11 mouse cellular contexts compared by ENCODE assay signal in genomic region chr5:117278809-117279668, GRCm38 (mm10). TPM values are rescaled to one million over a fixed set of nuclear protein-coding genes. Genes with fewer than 3 reads are reported as not detected.
DNase-seq lines count a peak whose midpoint lies in the region; ATAC-seq lines count a peak whose summit lies in the region.
"Had no signal": no experiment of that assay in that cellular context is flagged by ENCODE, and none has a peak within 500 bp of the region (broad histone marks: within the 10 kb centered on the region; RNA-seq: fewer than 3 reads in every experiment).

No protein-coding gene starts in this region.

- H3K4me3 ChIP-seq in embryonic facial prominence, embryonic 15.5 days (replicated peaks), result no peak overlapping the region
- H3K4me3 ChIP-seq in embryonic facial prominence, embryonic 10.5 days, result no peak overlapping the region
- H3K4me3 ChIP-seq in midbrain, embryonic 10.5 days, result no peak overlapping the region
- H3K4me3 ChIP-seq in forebrain, embryonic 14.5 days (ENCODE audit: low read depth, low read length), result no peak overlapping the region
- H3K4me3 ChIP-seq: erythroblast, embryonic 14.5 days; layer of hippocampus, adult 2 months had no signal

- H3K4me1 ChIP-seq in embryonic facial prominence, embryonic 15.5 days, result no peaks in the 10 kb centered on the region
- H3K4me1 ChIP-seq in embryonic facial prominence, embryonic 10.5 days, result 0 out of 2 replicates have a peak, but pooled peaks cover 1% of the 10 kb centered on the region
- 0 out of 2 replicates have a peak, but pooled peaks cover under 1% of the 10 kb centered on the region for H3K4me1 ChIP-seq in midbrain, embryonic 10.5 days
- no peaks in the 10 kb centered on the region; the same call in 1 of the 2 replicates for H3K4me1 ChIP-seq in forebrain, embryonic 14.5 days (ENCODE audit: control insufficient read depth, insufficient read depth, low read length)

- peaks cover 22% of the 10 kb centered on the region for H3K36me3 ChIP-seq in embryonic facial prominence, embryonic 15.5 days
- H3K36me3 ChIP-seq in embryonic facial prominence, embryonic 10.5 days (replicated peaks), result peaks cover 63% of the 10 kb centered on the region
- peaks cover 61% of the 10 kb centered on the region for H3K36me3 ChIP-seq in midbrain, embryonic 10.5 days
- H3K36me3 ChIP-seq in forebrain, embryonic 14.5 days (ENCODE audit: control insufficient read depth, insufficient read depth, low read length), result peaks cover 37% of the 10 kb centered on the region

- ATAC-seq in embryonic facial prominence, embryonic 15.5 days (ENCODE audit: insufficient number of reproducible peaks, low FRiP score, low TSS enrichment, low read depth), result peak; percentile 11; the same call in 1 of the 2 replicates
- ATAC-seq in forebrain, embryonic 14.5 days, result no peak

- no peaks in the 10 kb centered on the region for H3K9me3 ChIP-seq in embryonic facial prominence, embryonic 15.5 days (replicated peaks)
- H3K9me3 ChIP-seq in embryonic facial prominence, embryonic 10.5 days, result no peaks in the 10 kb centered on the region
- peaks cover 4% of the 10 kb centered on the region; the same call in 1 of the 2 replicates for H3K9me3 ChIP-seq in midbrain, embryonic 10.5 days (replicated peaks)
- H3K9me3 ChIP-seq in forebrain, embryonic 14.5 days (replicated peaks; ENCODE audit: control insufficient read depth, low read length), result no peaks in the 10 kb centered on the region

- H3K9ac ChIP-seq in embryonic facial prominence, embryonic 15.5 days, result no peak overlapping the region
- H3K9ac ChIP-seq in forebrain, embryonic 14.5 days (ENCODE audit: low read length), result no peak overlapping the region

- WGBS in embryonic facial prominence, embryonic 15.5 days, result 74% methylated on average over 15 of the region's 15 CpGs
- WGBS in embryonic facial prominence, embryonic 10.5 days, result 92% methylated on average over 15 of the region's 15 CpGs
- 92% methylated on average over 15 of the region's 15 CpGs for WGBS in midbrain, embryonic 10.5 days
- 89% methylated on average over 15 of the region's 15 CpGs for WGBS in forebrain, embryonic 14.5 days

- H3K27ac ChIP-seq in embryonic facial prominence, embryonic 15.5 days (replicated peaks), result no peak overlapping the region
- H3K27ac ChIP-seq in embryonic facial prominence, embryonic 10.5 days (replicated peaks), result no peak overlapping the region
- no peak overlapping the region for H3K27ac ChIP-seq in midbrain, embryonic 10.5 days (replicated peaks)
- no peak overlapping the region for H3K27ac ChIP-seq in forebrain, embryonic 14.5 days (ENCODE audit: low read depth, low read length)
- H3K27ac ChIP-seq: layer of hippocampus, adult 2 months had no signal

- no peaks in the 10 kb centered on the region for H3K27me3 ChIP-seq in embryonic facial prominence, embryonic 15.5 days
- no peaks in the 10 kb centered on the region for H3K27me3 ChIP-seq in embryonic facial prominence, embryonic 10.5 days (replicated peaks; ENCODE audit: low read depth, poor library complexity, severe bottlenecking)
- H3K27me3 ChIP-seq in midbrain, embryonic 10.5 days (ENCODE audit: low read depth, poor library complexity, severe bottlenecking), result no peaks in the 10 kb centered on the region
- no peaks in the 10 kb centered on the region for H3K27me3 ChIP-seq in forebrain, embryonic 14.5 days (replicated peaks; ENCODE audit: control insufficient read depth, insufficient read depth, low read length)

- no peak overlapping the region for H3K4me2 ChIP-seq in embryonic facial prominence, embryonic 15.5 days (replicated peaks)
- no peak overlapping the region for H3K4me2 ChIP-seq in forebrain, embryonic 14.5 days (ENCODE audit: low read length)

- no peak for DNase-seq in embryonic facial prominence, embryonic 10.5 days (ENCODE audit: low spot score)
- DNase-seq in gonadal fat pad, adult 2 months (ENCODE audit: low read depth), result peak; percentile 69
- DNase-seq in kidney, postnatal 36 days, result peak; percentile 90 to 92
- peak; percentile 85 for DNase-seq in lung, postnatal 36 days
- DNase-seq in midbrain, embryonic 10.5 days (ENCODE audit: low spot score), result no peak
- no peak for DNase-seq in frontal cortex, postnatal 25 days (ENCODE audit: low spot score in 2 of 2)
- DNase-seq in forebrain, embryonic 14.5 days (ENCODE audit: low spot score), result no peak
- DNase-seq: cerebellum, adult 18-20 months had no signal

RNA-seq across cellular contexts. Expression of gene Pebp1, which starts 8.4 kb away (rescaled TPM):
- 714 and 731 TPM in 2 replicates for polyA plus RNA-seq in embryonic facial prominence, embryonic 15.5 days (2015; fragmentation: Nextera tagmentation; extraction: Ambion mirVana)
- 895 and 919 TPM in 2 replicates for polyA plus RNA-seq in embryonic facial prominence, embryonic 10.5 days (2016; fragmentation: Nextera tagmentation; extraction: Ambion mirVana)
- 1,910 and 2,078 TPM in 2 replicates for polyA plus RNA-seq in gonadal fat pad, adult 2 months (2012; rRNA removed)
- 946 and 962 TPM in 2 replicates for polyA plus RNA-seq in midbrain, embryonic 10.5 days (2016; fragmentation: Nextera tagmentation; extraction: Ambion mirVana)
- polyA plus RNA-seq in forebrain, embryonic 14.5 days (2014; fragmentation: Nextera tagmentation; extraction: Ambion mirVana), result 1,292 and 1,314 TPM in 2 replicates

RNA-seq across cellular contexts. Expression of gene Vsig10, which starts 39.8 kb away (rescaled TPM):
- 11.2 and 14.4 TPM in 2 replicates for polyA plus RNA-seq in embryonic facial prominence, embryonic 15.5 days (2015; fragmentation: Nextera tagmentation; extraction: Ambion mirVana)
- polyA plus RNA-seq in embryonic facial prominence, embryonic 10.5 days (2016; fragmentation: Nextera tagmentation; extraction: Ambion mirVana), result 3.4 and 4.0 TPM in 2 replicates
- polyA plus RNA-seq in gonadal fat pad, adult 2 months (2012; rRNA removed), result 16.7 and 20.7 TPM in 2 replicates
- polyA plus RNA-seq in midbrain, embryonic 10.5 days (2016; fragmentation: Nextera tagmentation; extraction: Ambion mirVana), result 2.7 and 4.0 TPM in 2 replicates
- polyA plus RNA-seq in forebrain, embryonic 14.5 days (2014; fragmentation: Nextera tagmentation; extraction: Ambion mirVana), result 0.69 and 1.1 TPM in 2 replicates
- polyA plus RNA-seq: erythroblast, embryonic 14.5 days had no signal

Comparison
In these comparisons a context has a peak if more than half of its experiments do, and no peak if none do; other contexts are left out.
1. DNase-seq: peak in gonadal fat pad, adult 2 months (single experiment), kidney, postnatal 36 days (2 of 2) and lung, postnatal 36 days (single experiment); none in embryonic facial prominence, embryonic 10.5 days (single experiment), midbrain, embryonic 10.5 days (single experiment), frontal cortex, postnatal 25 days (0 of 2) and forebrain, embryonic 14.5 days (single experiment).